8 mouse cellular contexts compared by ENCODE assay signal in genomic region chr11:96867149-96867548, GRCm38 (mm10). TPM values are rescaled to one million over a fixed set of nuclear protein-coding genes. Genes with fewer than 3 reads are reported as not detected.
DNase-seq lines count a peak whose midpoint lies in the region; ATAC-seq and TF ChIP-seq lines count a peak whose summit lies in the region.

No protein-coding gene starts in this region.

- no peaks in the 10 kb centered on the region for H3K9me3 ChIP-seq in liver, embryonic 12.5 days (replicated peaks)
- H3K9me3 ChIP-seq in forebrain, embryonic 12.5 days, result no peaks in the 10 kb centered on the region
- no peaks in the 10 kb centered on the region for H3K9me3 ChIP-seq in hindbrain, embryonic 15.5 days
- no peaks in the 10 kb centered on the region for H3K9me3 ChIP-seq in midbrain, embryonic 14.5 days (ENCODE audit: control insufficient read depth, low read length)

- no peak for TF ChIP-seq POLR2A in liver, adult 2 months (IDR thresholded peaks at IDR 0.05; ENCODE audit: extremely low read depth, insufficient read depth, low read length)

- no peaks in the 10 kb centered on the region for H3K27me3 ChIP-seq in liver, adult 2 months (ENCODE audit: control insufficient read depth, insufficient read depth, low read length)
- peaks cover 45% of the 10 kb centered on the region for H3K27me3 ChIP-seq in liver, embryonic 12.5 days (replicated peaks)
- peaks cover 8% of the 10 kb centered on the region; the same call in 1 of the 2 replicates for H3K27me3 ChIP-seq in forebrain, embryonic 12.5 days
- no peaks in the 10 kb centered on the region for H3K27me3 ChIP-seq in hindbrain, embryonic 15.5 days
- H3K27me3 ChIP-seq in midbrain, embryonic 14.5 days (ENCODE audit: control insufficient read depth, insufficient read depth, low read length), result no peaks in the 10 kb centered on the region

- peak; percentile 33 for DNase-seq in liver, adult 2 months (ENCODE audit: extremely low read depth, low read depth, low spot score)
- DNase-seq in c-Kit-positive CD71-positive TER-119-negative erythroid progenitor cells, embryonic 14.5 days (ENCODE audit: low read depth), result peak; percentile 51
- DNase-seq in layer of hippocampus, postnatal 36 days, result peak; percentile 65 to 73
- DNase-seq in midbrain, embryonic 14.5 days, result peak; percentile 91
- DNase-seq in spleen, postnatal 4 days (ENCODE audit: low spot score in 2 of 2), result peak; percentile 55 to 81

- no peak overlapping the region for H3K9ac ChIP-seq in liver, adult 2 months (ENCODE audit: low read depth, low read length)
- H3K9ac ChIP-seq in liver, embryonic 12.5 days, result no peak overlapping the region
- H3K9ac ChIP-seq in forebrain, embryonic 12.5 days, result 0 out of 2 replicates have a peak overlapping the region, but pooled peaks have one; percentile 33
- H3K9ac ChIP-seq in hindbrain, embryonic 15.5 days, result no peak overlapping the region
- no peak overlapping the region for H3K9ac ChIP-seq in midbrain, embryonic 14.5 days (replicated peaks; ENCODE audit: low read length)

- 15% methylated on average over 5 of the region's 5 CpGs for WGBS in liver, adult 2 months
- 12% methylated on average over 5 of the region's 5 CpGs for WGBS in liver, embryonic 12.5 days (ENCODE audit: insufficient replicate concordance)
- WGBS in forebrain, embryonic 12.5 days, result 10% methylated on average over 5 of the region's 5 CpGs
- WGBS in hindbrain, embryonic 15.5 days, result 10% methylated on average over 5 of the region's 5 CpGs
- 7% methylated on average over 5 of the region's 5 CpGs for WGBS in midbrain, embryonic 14.5 days

- H3K4me1 ChIP-seq in liver, adult 2 months (ENCODE audit: control insufficient read depth, insufficient read depth, low read length), result no peaks in the 10 kb centered on the region
- H3K4me1 ChIP-seq in liver, embryonic 12.5 days, result peaks cover 3% of the 10 kb centered on the region; the same call in 1 of the 2 replicates
- H3K4me1 ChIP-seq in forebrain, embryonic 12.5 days, result peaks cover 38% of the 10 kb centered on the region
- H3K4me1 ChIP-seq in hindbrain, embryonic 15.5 days (replicated peaks), result peaks cover 27% of the 10 kb centered on the region
- peaks cover 21% of the 10 kb centered on the region for H3K4me1 ChIP-seq in midbrain, embryonic 14.5 days (ENCODE audit: control insufficient read depth, insufficient read depth, low read length)

- no peaks in the 10 kb centered on the region for H3K79me2 ChIP-seq in liver, adult 2 months (ENCODE audit: control insufficient read depth, insufficient read depth, low read length)

- peak; percentile 77 for TF ChIP-seq CTCF in liver, adult 2 months (IDR thresholded peaks at IDR 0.05; ENCODE audit: low read depth, low read length)

- no peak overlapping the region for H3K4me2 ChIP-seq in liver, embryonic 12.5 days
- no peak overlapping the region for H3K4me2 ChIP-seq in forebrain, embryonic 12.5 days
- no peak overlapping the region for H3K4me2 ChIP-seq in hindbrain, embryonic 15.5 days
- no peak overlapping the region for H3K4me2 ChIP-seq in midbrain, embryonic 14.5 days (ENCODE audit: low read length)

- no peak overlapping the region for H3K4me3 ChIP-seq in liver, adult 2 months (ENCODE audit: insufficient read depth, low read depth, low read length)
- no peak overlapping the region for H3K4me3 ChIP-seq in liver, embryonic 12.5 days
- no peak overlapping the region for H3K4me3 ChIP-seq in forebrain, embryonic 12.5 days (replicated peaks)
- H3K4me3 ChIP-seq in hindbrain, embryonic 15.5 days, result no peak overlapping the region
- no peak overlapping the region for H3K4me3 ChIP-seq in midbrain, embryonic 14.5 days (replicated peaks; ENCODE audit: low read depth, low read length)

- no peaks in the 10 kb centered on the region for H3K36me3 ChIP-seq in liver, adult 2 months (ENCODE audit: control insufficient read depth, insufficient read depth, low read length)
- H3K36me3 ChIP-seq in liver, embryonic 12.5 days, result no peaks in the 10 kb centered on the region
- no peaks in the 10 kb centered on the region for H3K36me3 ChIP-seq in forebrain, embryonic 12.5 days (replicated peaks)
- H3K36me3 ChIP-seq in hindbrain, embryonic 15.5 days, result no peaks in the 10 kb centered on the region
- H3K36me3 ChIP-seq in midbrain, embryonic 14.5 days (ENCODE audit: control insufficient read depth, insufficient read depth, low read length), result no peaks in the 10 kb centered on the region

- ATAC-seq in liver, embryonic 12.5 days, result no peak
- peak; percentile 58 for ATAC-seq in forebrain, embryonic 12.5 days (ENCODE audit: low FRiP score)
- 0 out of 2 replicates have a peak, but pooled peaks have one; percentile 21 for ATAC-seq in hindbrain, embryonic 15.5 days (ENCODE audit: low FRiP score, low read depth)
- peak; percentile 46; the same call in 1 of the 2 replicates for ATAC-seq in midbrain, embryonic 14.5 days (ENCODE audit: low FRiP score, low TSS enrichment)

- no peak overlapping the region for H3K27ac ChIP-seq in liver, adult 2 months (replicated peaks; ENCODE audit: insufficient read depth, low read depth, low read length)
- no peak overlapping the region for H3K27ac ChIP-seq in liver, embryonic 12.5 days
- no peak overlapping the region for H3K27ac ChIP-seq in forebrain, embryonic 12.5 days
- H3K27ac ChIP-seq in hindbrain, embryonic 15.5 days (replicated peaks), result 0 out of 2 replicates have a peak overlapping the region, but pooled peaks have one; percentile 20
- H3K27ac ChIP-seq in midbrain, embryonic 14.5 days (replicated peaks; ENCODE audit: low read depth, low read length), result 0 out of 2 replicates have a peak overlapping the region, but pooled peaks have one; percentile 13

RNA-seq across cellular contexts. Expression of gene Copz2, which starts 17.5 kb away (rescaled TPM):
- total RNA-seq in liver, adult 2 months (2014; rRNA removed), result 17.2 and 20.7 TPM in 2 replicates
- 43.5 and 48.2 TPM in 2 replicates for polyA plus RNA-seq in liver, adult 2 months (2012; rRNA removed)
- polyA plus RNA-seq in liver, embryonic 12.5 days (2016; fragmentation: Nextera tagmentation; extraction: Ambion mirVana), result 25.6 and 26.7 TPM in 2 replicates
- polyA plus RNA-seq in forebrain, embryonic 12.5 days (2016; fragmentation: Nextera tagmentation; extraction: Ambion mirVana), result 22.9 and 27.8 TPM in 2 replicates
- 21.9 and 25.9 TPM in 2 replicates for polyA plus RNA-seq in hindbrain, embryonic 15.5 days (2015; fragmentation: Nextera tagmentation; extraction: Ambion mirVana)
- total RNA-seq in layer of hippocampus, postnatal 36 days (2021), result 1 to 10 TPM; 5.5 to 7.8 TPM
- 6.5 and 16.0 TPM in 2 replicates for polyA plus RNA-seq in midbrain, embryonic 14.5 days (2014; fragmentation: Nextera tagmentation; extraction: Ambion mirVana)

RNA-seq across cellular contexts. Expression of gene Nfe2l1, which starts 37.4 kb away (rescaled TPM):
- 41.3 and 45.0 TPM in 2 replicates for total RNA-seq in liver, adult 2 months (2014; rRNA removed)
- 106 and 107 TPM in 2 replicates for polyA plus RNA-seq in liver, adult 2 months (2012; rRNA removed)
- polyA plus RNA-seq in liver, embryonic 12.5 days (2016; fragmentation: Nextera tagmentation; extraction: Ambion mirVana), result 26.7 and 32.4 TPM in 2 replicates
- polyA plus RNA-seq in forebrain, embryonic 12.5 days (2016; fragmentation: Nextera tagmentation; extraction: Ambion mirVana), result 72.8 and 76.0 TPM in 2 replicates
- polyA plus RNA-seq in hindbrain, embryonic 15.5 days (2015; fragmentation: Nextera tagmentation; extraction: Ambion mirVana), result 74.3 and 80.5 TPM in 2 replicates
- total RNA-seq in layer of hippocampus, postnatal 36 days (2021), result 100 to 1,000 TPM; 201 to 234 TPM
- polyA plus RNA-seq in midbrain, embryonic 14.5 days (2014; fragmentation: Nextera tagmentation; extraction: Ambion mirVana), result 40.1 and 46.3 TPM in 2 replicates

RNA-seq across cellular contexts. Expression of gene Cdk5rap3, which starts 49.1 kb away (rescaled TPM):
- 44.1 and 52.2 TPM in 2 replicates for total RNA-seq in liver, adult 2 months (2014; rRNA removed)
- polyA plus RNA-seq in liver, adult 2 months (2012; rRNA removed), result 36.6 and 50.5 TPM in 2 replicates
- 49.0 and 51.6 TPM in 2 replicates for polyA plus RNA-seq in liver, embryonic 12.5 days (2016; fragmentation: Nextera tagmentation; extraction: Ambion mirVana)
- polyA plus RNA-seq in forebrain, embryonic 12.5 days (2016; fragmentation: Nextera tagmentation; extraction: Ambion mirVana), result 102 and 106 TPM in 2 replicates
- 81.6 and 82.8 TPM in 2 replicates for polyA plus RNA-seq in hindbrain, embryonic 15.5 days (2015; fragmentation: Nextera tagmentation; extraction: Ambion mirVana)
- total RNA-seq in layer of hippocampus, postnatal 36 days (2021), result 10 to 100 TPM; 32.8 to 34.0 TPM
- polyA plus RNA-seq in midbrain, embryonic 14.5 days (2014; fragmentation: Nextera tagmentation; extraction: Ambion mirVana), result 85.2 and 90.2 TPM in 2 replicates

Comparison
In these comparisons a context has a peak if more than half of its experiments do, and no peak if none do; other contexts are left out.
1. DNase-seq: peak in every context shown above with its lines; median percentile 91 in midbrain, embryonic 14.5 days; 69 in layer of hippocampus, postnatal 36 days; 68 in spleen, postnatal 4 days; 51 in c-Kit-positive CD71-positive TER-119-negative erythroid progenitor cells, embryonic 14.5 days; 33 in liver, adult 2 months.
2. H3K27ac ChIP-seq: peak in hindbrain, embryonic 15.5 days (single experiment) and midbrain, embryonic 14.5 days (single experiment); none in liver, adult 2 months (single experiment), liver, embryonic 12.5 days (single experiment) and forebrain, embryonic 12.5 days (single experiment).